Mouse (Mus musculus) liver, adult (tissue): ENCODE measurements at regions not wholly inside any gene's neighbourhood (a gene's known extent, or its start where the extent isn't known, plus 50 kb on each side); places are given as distances from the start of the nearest gene placed in this dataset.

ENCODE experiments used
- GATA4 ChIP-seq: IDR thresholded peaks from 2 replicates; pipeline ENCODE4 v1.6.1; 2014; ENCODE audit warnings: mild to moderate bottlenecking, low read length; ENCODE audit not compliant: insufficient replicate concordance

- no peak for TF ChIP-seq GATA4
Measured at GRCm38 (mm10) chr3:51033292-51033691, 191.0 kb upstream of the Noct start.

GRCm38 (mm10) chr3:51036700-51037306 is 187.4 kb upstream of the Noct start:
- no peak for TF ChIP-seq GATA4

- TF ChIP-seq GATA4, result no peak
Measured at GRCm38 (mm10) chr3:51042223-51042846, 181.9 kb upstream of the Noct start.

GRCm38 (mm10) chr3:51048739-51049138 is 175.5 kb upstream of the Noct start:
- TF ChIP-seq GATA4, result no peak

GRCm38 (mm10) chr3:51050156-51050555 is 174.1 kb upstream of the Noct start:
- no peak for TF ChIP-seq GATA4

GRCm38 (mm10) chr3:51055004-51055403 is 169.2 kb upstream of the Noct start:
- TF ChIP-seq GATA4, result no peak

GRCm38 (mm10) chr3:51064201-51064600 is 160.0 kb upstream of the Noct start:
- TF ChIP-seq GATA4, result no peak

- no peak for TF ChIP-seq GATA4
Measured at GRCm38 (mm10) chr3:51066373-51066772, 157.9 kb upstream of the Noct start.

- no peak for TF ChIP-seq GATA4
Measured at GRCm38 (mm10) chr3:51072417-51072816, 151.8 kb upstream of the Noct start.

- TF ChIP-seq GATA4, result no peak
Measured at GRCm38 (mm10) chr3:51073003-51073679, 151.1 kb upstream of the Noct start.

- TF ChIP-seq GATA4, result no peak
Measured at GRCm38 (mm10) chr3:51073743-51074319, 150.4 kb upstream of the Noct start.

- no peak for TF ChIP-seq GATA4
Measured at GRCm38 (mm10) chr3:51075219-51075920, 148.9 kb upstream of the Noct start.

GRCm38 (mm10) chr3:51078459-51078858 is 145.8 kb upstream of the Noct start:
- TF ChIP-seq GATA4, result no peak

- TF ChIP-seq GATA4, result no peak
Measured at GRCm38 (mm10) chr3:51080415-51080814, 143.8 kb upstream of the Noct start.

- TF ChIP-seq GATA4, result no peak
Measured at GRCm38 (mm10) chr3:51080855-51081254, 143.4 kb upstream of the Noct start.

GRCm38 (mm10) chr3:51082831-51083575 is 141.2 kb upstream of the Noct start:
- no peak for TF ChIP-seq GATA4
